Mouse (Mus musculus) heart, postnatal 4 days (tissue): ENCODE measurements at regions not wholly inside any gene's neighbourhood (a gene's known extent, or its start where the extent isn't known, plus 50 kb on each side); places are given as distances from the start of the nearest gene placed in this dataset.

Source experiments
- DNase-seq: peaks from one replicate; pipeline ENCODE4 v3.0.0; 2021

DNA sequence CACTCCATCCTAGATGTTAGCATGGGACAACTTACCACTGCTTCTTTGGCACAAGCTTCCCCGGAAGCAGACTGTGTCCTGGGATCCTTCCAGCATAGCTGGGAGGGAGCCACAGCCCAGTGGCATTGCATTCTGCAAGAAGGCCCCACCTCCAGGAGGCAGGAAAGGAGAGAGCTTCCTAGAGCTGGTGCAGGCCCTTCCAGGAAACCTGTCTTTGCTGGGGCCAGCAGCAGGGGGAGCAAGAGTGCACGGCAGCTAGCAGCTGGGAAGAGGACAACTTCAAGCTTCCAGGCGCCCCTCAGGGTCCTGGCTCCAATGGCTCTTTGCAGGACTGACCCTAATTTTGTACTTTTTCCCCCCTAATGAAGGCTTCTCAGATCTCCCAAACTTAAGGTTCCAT, 115.4 kb upstream of the Sorcs3 start:
- DNase-seq = peak; percentile 36

- DNase-seq = no peak
These were observed 108.5 kb upstream of the Sorcs3 start for GRCm38 (mm10) chr19:48097363-48097762.

DNA sequence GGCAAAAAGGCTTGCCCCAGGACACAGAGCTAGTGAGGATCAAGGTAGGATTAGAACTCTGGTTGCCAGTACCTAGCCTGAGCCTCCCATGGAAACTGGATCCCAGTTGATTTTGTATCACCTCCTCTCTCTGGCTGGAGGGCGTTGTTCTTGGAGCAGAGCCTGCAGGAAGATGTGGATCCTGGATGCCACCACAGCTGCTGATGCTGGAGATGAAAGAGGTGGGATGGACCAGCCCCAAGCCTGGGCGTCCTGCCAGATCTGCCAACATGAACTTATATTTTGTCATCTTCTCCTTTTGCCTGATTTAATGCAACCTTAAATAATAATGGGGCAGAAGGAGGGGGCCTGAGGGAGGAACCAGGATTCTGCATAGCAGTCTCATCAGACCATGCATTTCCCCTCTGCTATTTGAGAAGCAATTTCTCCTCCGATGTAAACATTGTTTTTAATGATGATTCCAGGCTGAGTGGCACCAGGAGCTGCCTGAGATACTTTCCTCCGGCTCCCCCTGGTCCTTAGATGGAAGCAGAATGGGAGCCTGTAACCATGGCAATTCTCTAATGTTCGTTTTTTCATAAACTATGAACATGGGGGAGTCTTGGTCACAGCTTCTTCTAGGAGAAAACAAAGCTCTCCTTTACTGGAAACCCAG, 107.8 kb upstream of the Sorcs3 start:
- DNase-seq = no peak

DNA sequence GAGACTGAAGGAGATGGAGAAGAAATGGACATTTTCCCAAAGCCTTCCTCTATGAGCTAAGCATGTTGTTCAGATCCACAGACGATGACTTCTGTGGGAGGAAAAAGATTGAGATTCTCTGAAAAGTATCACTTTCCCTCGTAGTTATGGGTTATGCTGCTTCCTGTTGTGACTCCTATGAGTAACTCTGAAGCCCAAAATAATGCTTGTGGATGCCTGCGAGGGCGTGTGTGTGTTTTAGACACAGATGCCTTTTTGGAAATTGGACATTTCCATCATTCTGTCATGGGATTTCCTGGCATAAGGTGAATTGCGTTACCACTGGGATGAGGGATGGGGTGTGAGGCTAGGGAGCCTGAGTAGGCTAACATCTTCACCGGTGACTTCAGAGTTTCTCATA, 104.8 kb upstream of the Sorcs3 start:
- DNase-seq = no peak

DNA sequence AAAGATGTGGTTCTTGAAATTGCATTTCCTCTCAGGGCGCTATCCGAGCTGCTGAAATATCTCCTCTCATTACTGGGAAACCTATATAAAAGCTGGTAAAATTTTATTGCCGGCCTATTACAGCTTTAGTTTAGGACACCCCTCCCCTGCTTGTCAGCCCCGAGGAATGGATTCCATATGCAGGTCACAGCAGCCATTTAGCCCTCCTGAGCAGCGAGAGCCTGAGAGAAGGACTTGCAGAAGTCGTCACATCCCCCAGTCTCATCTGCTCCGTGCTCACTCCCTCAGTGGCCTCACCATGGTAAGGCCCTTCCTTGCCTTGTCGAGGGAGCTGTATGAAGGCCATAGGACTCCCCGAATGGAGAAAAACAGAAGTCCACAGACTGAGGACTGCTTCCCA, 90.7 kb upstream of the Sorcs3 start:
- no peak for DNase-seq

DNA sequence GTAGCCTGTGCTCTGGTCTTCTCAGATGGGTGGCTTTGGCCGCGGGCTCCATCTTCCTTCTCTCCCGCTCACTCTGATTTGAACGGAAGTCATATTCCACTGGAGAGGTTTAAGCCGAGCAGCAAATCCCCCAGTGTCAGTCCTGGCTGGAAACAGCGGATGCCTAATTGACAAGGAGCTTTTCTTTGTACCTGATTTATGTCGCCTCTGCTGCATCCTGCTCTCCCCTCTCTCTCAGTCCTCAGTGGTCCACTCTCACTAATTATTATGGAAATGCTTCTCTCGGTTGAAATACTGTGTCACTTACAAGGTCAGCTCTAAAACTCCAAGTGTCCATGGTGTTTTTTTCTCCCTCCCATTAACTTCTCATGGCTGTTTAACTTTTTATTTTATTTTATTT, 90.1 kb upstream of the Sorcs3 start:
- no peak for DNase-seq

- DNase-seq = peak; percentile 14
These were observed 89.1 kb upstream of the Sorcs3 start for GRCm38 (mm10) chr19:48116689-48117088.

GRCm38 (mm10) chr19:48117646-48118045, 88.2 kb upstream of the Sorcs3 start:
- no peak for DNase-seq

GRCm38 (mm10) chr19:48122281-48122680, 83.5 kb upstream of the Sorcs3 start:
- DNase-seq = no peak

- DNase-seq = no peak
These were observed 82.0 kb upstream of the Sorcs3 start for GRCm38 (mm10) chr19:48123777-48124176.

GRCm38 (mm10) chr19:48125731-48126130, 80.1 kb upstream of the Sorcs3 start:
- no peak for DNase-seq

GRCm38 (mm10) chr19:48128089-48128488, 77.7 kb upstream of the Sorcs3 start:
- no peak for DNase-seq

DNA sequence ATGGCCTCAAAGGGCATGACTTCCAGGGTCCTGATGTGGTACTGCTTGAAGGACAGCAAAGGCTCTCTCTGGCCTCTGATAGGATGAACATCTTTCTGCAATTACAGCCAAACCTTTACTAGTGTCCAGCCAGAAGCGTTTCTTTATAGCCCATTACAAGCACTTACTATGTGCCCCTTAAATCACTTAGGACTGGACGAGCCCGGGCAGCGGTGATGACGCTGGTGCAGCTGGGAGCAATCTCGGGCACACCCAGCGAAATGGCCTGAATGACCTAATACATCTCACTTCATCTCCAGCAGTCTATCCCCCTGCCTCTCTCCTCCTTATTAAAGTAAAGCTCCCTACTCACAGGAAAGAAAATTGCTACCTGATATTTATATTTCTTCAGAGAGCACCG, 69.6 kb upstream of the Sorcs3 start:
- no peak for DNase-seq

DNA sequence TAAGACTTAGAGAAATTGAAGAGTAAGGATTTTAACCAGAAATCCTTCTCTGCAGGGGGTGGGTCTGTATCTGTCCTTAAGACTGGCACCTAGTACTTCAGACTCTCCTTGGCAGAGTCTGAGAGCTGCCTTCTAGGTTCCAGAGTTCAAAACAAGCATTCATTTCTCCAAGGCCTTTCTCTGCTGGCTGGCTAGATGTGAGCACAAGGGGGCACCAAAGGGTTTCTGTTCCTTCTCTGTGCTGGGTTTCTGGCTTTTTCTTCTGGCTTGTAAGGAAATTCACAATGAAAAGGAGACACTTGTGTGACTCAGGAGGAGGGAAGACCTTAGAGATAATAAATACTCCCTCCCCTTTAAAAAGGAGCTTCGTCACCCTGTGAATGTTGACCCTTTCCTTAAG, 61.7 kb upstream of the Sorcs3 start:
- peak; percentile 37 for DNase-seq
